Mouse (Mus musculus): ENCODE measurements around the gene Medag. TPM values are rescaled to one million over a fixed set of nuclear protein-coding genes. Genes with fewer than 3 reads are reported as not detected.

The Medag gene
- total and polyA plus RNA-seq, 3 experiments: 6.7 to 12.5 (median 12.3) TPM

- H3K36me3 ChIP-seq (ENCODE audit: control insufficient read depth, insufficient read depth, low read length): no peaks in the 10 kb centered on the region
- no peak overlapping the region for H3K9ac ChIP-seq (ENCODE audit: low read depth, low read length)
- intact Hi-C loops (cut with DNase I): loop anchor here (5.0 kb wide), 4 partner anchors 37 to 568 kb away; partner anchors contain the start of gene Medag
- peak overlapping the region; percentile 7; the same call in 1 of the 2 replicates for H3K4me3 ChIP-seq
- 43% methylated on average over 14 of the region's 14 CpGs for WGBS
- TF ChIP-seq EP300 (IDR thresholded peaks at IDR 0.05; ENCODE audit: insufficient read depth, low read depth, low read length) (no peak), CTCF (IDR thresholded peaks at IDR 0.05) (no peak), POLR2A (IDR thresholded peaks at IDR 0.05; ENCODE audit: insufficient read depth, low read depth, low read length) (no peak)
- DNase-seq: no peak
- no peaks in the 10 kb centered on the region for H3K79me2 ChIP-seq (replicated peaks; ENCODE audit: control insufficient read depth, insufficient read depth, low read length)
- peaks cover 8% of the 10 kb centered on the region for H3K4me1 ChIP-seq (ENCODE audit: control insufficient read depth, insufficient read depth, low read length)
- H3K27me3 ChIP-seq (ENCODE audit: control insufficient read depth, insufficient read depth, low read length): no peaks in the 10 kb centered on the region
- H3K27ac ChIP-seq: peak overlapping the region; percentile 44; the same call in 1 of the 2 replicates
These were observed 36.3 kb upstream of the Medag start for GRCm38 (mm10) chr5:149375074-149375888.

DNA sequence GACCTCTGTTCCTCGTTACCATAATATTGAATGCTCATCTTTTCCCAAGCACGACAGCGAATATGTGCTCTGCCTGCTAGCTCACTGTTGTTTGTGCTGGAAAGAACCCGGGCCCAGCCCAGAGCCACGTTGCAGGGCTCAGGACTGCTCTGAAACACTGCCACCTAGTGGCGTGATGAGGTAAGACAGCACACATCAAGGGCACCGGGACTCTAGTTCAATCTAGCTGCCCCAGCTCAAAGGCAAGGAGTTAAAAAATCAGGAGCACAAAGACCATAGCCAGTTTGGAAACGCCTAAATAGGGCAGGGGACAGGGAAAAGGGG, 35.7 kb upstream of the Medag start:
- Histone ChIP-seq H3K4me3 (peak overlapping the region; percentile 7; the same call in 1 of the 2 replicates), H3K4me1 (ENCODE audit: control insufficient read depth, insufficient read depth, low read length) (peaks cover 8% of the 10 kb centered on the region), H3K27me3 (ENCODE audit: control insufficient read depth, insufficient read depth, low read length) (no peaks in the 10 kb centered on the region), H3K79me2 (replicated peaks; ENCODE audit: control insufficient read depth, insufficient read depth, low read length) (no peaks in the 10 kb centered on the region), H3K36me3 (ENCODE audit: control insufficient read depth, insufficient read depth, low read length) (no peaks in the 10 kb centered on the region), H3K27ac (peak overlapping the region; percentile 44; the same call in 1 of the 2 replicates), H3K9ac (ENCODE audit: low read depth, low read length) (no peak overlapping the region)
- DNase-seq: peak; percentile 87 to 89
- WGBS: 2% methylated on average over 8 of the region's 8 CpGs
- intact Hi-C loops (cut with DNase I): loop anchor here (5.0 kb wide), 4 partner anchors 36 to 569 kb away; partner anchors contain the start of gene Medag
- peak; percentile 43; the same call in 1 of the 2 replicates for TF ChIP-seq POLR2A (IDR thresholded peaks at IDR 0.05; ENCODE audit: insufficient read depth, low read depth, low read length)
- TF ChIP-seq CTCF (IDR thresholded peaks at IDR 0.05): peak; percentile 95; the same call in 1 of the 2 replicates
- TF ChIP-seq EP300 (IDR thresholded peaks at IDR 0.05; ENCODE audit: insufficient read depth, low read depth, low read length): 0 out of 2 replicates have a peak, but pooled peaks have one; percentile 51

DNA sequence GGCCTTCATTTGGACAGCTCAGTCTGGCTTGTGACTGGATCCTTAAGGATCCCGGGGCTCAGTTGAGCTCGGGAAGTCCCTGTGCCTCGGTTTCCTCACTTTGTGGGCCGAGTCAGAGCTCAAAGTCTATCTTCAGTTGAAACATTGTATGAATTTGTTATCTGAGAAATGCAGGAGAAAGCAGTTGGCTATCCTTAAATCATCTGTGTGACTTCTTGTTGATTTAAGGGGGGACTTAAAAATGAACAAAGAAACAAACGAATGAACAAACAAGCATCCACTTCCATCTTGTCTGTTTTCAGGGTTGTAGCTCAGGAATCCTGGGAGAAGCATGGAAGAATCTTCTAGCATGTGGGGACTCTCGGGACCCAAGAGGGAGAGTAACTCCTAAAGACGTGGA, 35.2 kb upstream of the Medag start:
- Histone ChIP-seq H3K36me3 (ENCODE audit: control insufficient read depth, insufficient read depth, low read length) (no peaks in the 10 kb centered on the region), H3K27me3 (ENCODE audit: control insufficient read depth, insufficient read depth, low read length) (no peaks in the 10 kb centered on the region), H3K4me3 (no peak overlapping the region), H3K9ac (ENCODE audit: low read depth, low read length) (no peak overlapping the region), H3K27ac (no peak overlapping the region), H3K79me2 (replicated peaks; ENCODE audit: control insufficient read depth, insufficient read depth, low read length) (no peaks in the 10 kb centered on the region), H3K4me1 (ENCODE audit: control insufficient read depth, insufficient read depth, low read length) (peaks cover 8% of the 10 kb centered on the region)
- TF ChIP-seq POLR2A (IDR thresholded peaks at IDR 0.05; ENCODE audit: insufficient read depth, low read depth, low read length): no peak
- TF ChIP-seq CTCF (IDR thresholded peaks at IDR 0.05): no peak
- no peak for TF ChIP-seq EP300 (IDR thresholded peaks at IDR 0.05; ENCODE audit: insufficient read depth, low read depth, low read length)
- WGBS: 68% methylated on average over 7 of the region's 7 CpGs
- intact Hi-C loops (cut with DNase I): loop anchor here (5.0 kb wide), 4 partner anchors 36 to 569 kb away; partner anchors contain the start of gene Medag
- no peak for DNase-seq

DNA sequence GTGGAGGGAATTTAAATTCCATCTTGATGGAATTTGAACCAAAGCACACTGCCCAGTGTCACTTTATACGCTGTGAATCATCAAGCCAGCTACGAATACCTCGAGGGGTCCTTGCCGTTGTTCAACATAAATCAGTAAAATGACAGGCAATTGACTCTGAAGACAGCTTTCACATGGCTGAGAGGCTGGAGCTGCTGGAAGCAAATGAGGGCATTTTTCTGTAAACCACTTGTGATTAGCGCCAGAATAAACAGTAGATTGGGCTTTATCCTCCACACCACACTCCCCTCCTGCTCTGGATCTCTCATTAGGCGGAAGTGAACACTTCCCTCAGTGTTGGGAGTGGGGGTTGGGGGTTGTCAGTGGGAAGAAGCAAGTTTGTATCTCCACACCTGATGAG, 34.3 kb upstream of the Medag start:
- intact Hi-C loops (cut with DNase I): loop anchor here (5.0 kb wide), 4 partner anchors 35 to 570 kb away; partner anchors contain the start of gene Medag
- peak overlapping the region; percentile 36 for H3K27ac ChIP-seq

DNA sequence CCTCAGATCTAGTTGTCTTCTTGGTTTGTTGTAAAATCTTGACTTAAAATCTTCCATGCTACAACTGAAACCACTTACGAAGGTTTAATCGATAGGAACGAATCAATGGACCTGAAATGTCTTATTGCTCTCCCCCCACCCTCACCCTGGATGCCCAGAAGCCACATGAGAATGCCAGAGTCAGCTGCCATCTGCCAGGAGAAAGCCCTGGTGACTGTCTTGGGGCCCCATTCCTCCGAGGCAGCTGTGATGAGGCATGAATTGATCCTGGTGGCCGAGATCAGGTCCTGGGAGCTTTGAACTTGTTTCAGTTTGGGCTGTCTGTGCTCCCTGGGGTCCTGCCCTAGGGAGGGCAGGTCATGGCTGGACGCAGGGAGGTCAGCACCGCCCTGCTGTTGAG, 33.0 kb upstream of the Medag start:
- no peak overlapping the region for H3K4me3 ChIP-seq
- no peak overlapping the region for H3K9ac ChIP-seq (ENCODE audit: low read depth, low read length)
- WGBS: 73% methylated on average over 7 of the region's 7 CpGs
- intact Hi-C loops (cut with DNase I): loop anchor here (5.0 kb wide), 4 partner anchors 34 to 571 kb away; partner anchors contain the start of gene Medag
- H3K36me3 ChIP-seq (ENCODE audit: control insufficient read depth, insufficient read depth, low read length): no peaks in the 10 kb centered on the region
- no peaks in the 10 kb centered on the region for H3K79me2 ChIP-seq (replicated peaks; ENCODE audit: control insufficient read depth, insufficient read depth, low read length)
- no peaks in the 10 kb centered on the region for H3K27me3 ChIP-seq (ENCODE audit: control insufficient read depth, insufficient read depth, low read length)
- H3K4me1 ChIP-seq (ENCODE audit: control insufficient read depth, insufficient read depth, low read length): peaks cover 13% of the 10 kb centered on the region
- peak in 1 of 2 experiments; percentile 36 for DNase-seq
- peak overlapping the region; percentile 49 for H3K27ac ChIP-seq
- TF ChIP-seq POLR2A (IDR thresholded peaks at IDR 0.05; ENCODE audit: insufficient read depth, low read depth, low read length) (no peak), CTCF (IDR thresholded peaks at IDR 0.05) (no peak), EP300 (IDR thresholded peaks at IDR 0.05; ENCODE audit: insufficient read depth, low read depth, low read length) (no peak)

More for the DNA sequence above, 34.3 kb upstream of the Medag start:
- no peak for DNase-seq
- H3K9ac ChIP-seq (ENCODE audit: low read depth, low read length): no peak overlapping the region
- no peak for TF ChIP-seq CTCF (IDR thresholded peaks at IDR 0.05)
- no peak for TF ChIP-seq EP300 (IDR thresholded peaks at IDR 0.05; ENCODE audit: insufficient read depth, low read depth, low read length)
- no peak for TF ChIP-seq POLR2A (IDR thresholded peaks at IDR 0.05; ENCODE audit: insufficient read depth, low read depth, low read length)
- H3K4me3 ChIP-seq: no peak overlapping the region
- no peaks in the 10 kb centered on the region for H3K27me3 ChIP-seq (ENCODE audit: control insufficient read depth, insufficient read depth, low read length)
- no peaks in the 10 kb centered on the region for H3K36me3 ChIP-seq (ENCODE audit: control insufficient read depth, insufficient read depth, low read length)
- peaks cover 11% of the 10 kb centered on the region for H3K4me1 ChIP-seq (ENCODE audit: control insufficient read depth, insufficient read depth, low read length)
- WGBS: 22% methylated on average over 6 of the region's 6 CpGs
- no peaks in the 10 kb centered on the region for H3K79me2 ChIP-seq (replicated peaks; ENCODE audit: control insufficient read depth, insufficient read depth, low read length)

Data from heart, adult 2 months (tissue).